Mouse (Mus musculus): Measurements from ENCODE around the gene Cope. TPM values are rescaled to one million over a fixed set of nuclear protein-coding genes. Genes with fewer than 3 reads are reported as not detected.

Cope gene
- polyA plus RNA-seq, 1 experiment from 2014 or later = 308 TPM

DNA sequence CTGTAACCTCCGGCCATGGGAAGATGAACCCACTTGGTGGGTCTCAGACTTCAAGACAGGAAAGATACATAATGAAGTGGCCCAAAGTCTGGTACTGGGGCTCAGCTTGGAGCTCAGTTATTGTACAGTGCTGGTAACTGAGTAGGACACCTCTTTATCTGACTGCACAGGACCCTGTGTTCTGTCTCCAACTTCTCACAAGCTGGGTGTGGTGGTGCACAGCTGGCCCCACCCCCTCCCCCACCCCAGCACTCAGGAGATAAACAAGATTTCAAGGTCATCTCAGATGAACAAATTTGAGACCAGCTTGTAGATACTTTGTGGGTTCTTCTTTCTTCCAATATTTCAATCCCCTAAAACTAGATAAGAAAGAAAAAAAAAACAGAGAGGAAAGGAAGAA, 53.8 kb downstream of the Cope start:
- Histone ChIP-seq H3K9me3 (replicated peaks) (no peaks in the 10 kb centered on the region), H3K4me1 (peaks cover 22% of the 10 kb centered on the region), H3K4me3 (no peak overlapping the region), H3K27me3 (ENCODE audit: low read depth, poor library complexity, severe bottlenecking) (no peaks in the 10 kb centered on the region; the same call in 1 of the 2 replicates), H3K36me3 (peaks cover 1% of the 10 kb centered on the region; the same call in 1 of the 2 replicates), H3K27ac (replicated peaks) (no peak overlapping the region)
- no peak for DNase-seq (ENCODE audit: low spot score)
- 84% methylated on average over 1 of the region's 1 CpGs for WGBS

DNA sequence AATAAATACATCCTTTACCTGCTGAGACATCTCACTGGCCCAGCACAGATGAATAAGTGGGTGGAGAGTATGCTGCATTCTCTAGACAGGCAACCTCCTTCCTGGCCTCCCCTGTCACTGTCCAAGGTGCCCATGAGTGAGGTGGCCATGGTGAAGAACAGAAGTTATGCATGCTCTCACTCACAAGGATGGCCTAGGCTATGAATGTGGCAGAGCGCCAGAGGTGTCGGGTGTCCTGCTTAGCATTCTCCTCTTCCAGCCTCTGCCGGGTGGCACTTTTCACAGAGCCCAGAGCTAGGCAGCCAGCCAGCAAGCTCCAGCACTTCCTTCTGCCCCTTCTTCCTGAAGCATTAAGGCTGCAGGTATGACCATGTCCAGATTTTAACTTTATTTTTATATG, 57.1 kb downstream of the Cope start:
- no peak overlapping the region for H3K27ac ChIP-seq (replicated peaks)
- WGBS = 58% methylated on average over 3 of the region's 3 CpGs
- no peaks in the 10 kb centered on the region for H3K9me3 ChIP-seq (replicated peaks)
- H3K4me1 ChIP-seq = peaks cover 17% of the 10 kb centered on the region
- H3K4me3 ChIP-seq = no peak overlapping the region
- H3K27me3 ChIP-seq (ENCODE audit: low read depth, poor library complexity, severe bottlenecking) = peaks cover 20% of the 10 kb centered on the region
- DNase-seq (ENCODE audit: low spot score) = no peak
- no peaks in the 10 kb centered on the region for H3K36me3 ChIP-seq

DNA sequence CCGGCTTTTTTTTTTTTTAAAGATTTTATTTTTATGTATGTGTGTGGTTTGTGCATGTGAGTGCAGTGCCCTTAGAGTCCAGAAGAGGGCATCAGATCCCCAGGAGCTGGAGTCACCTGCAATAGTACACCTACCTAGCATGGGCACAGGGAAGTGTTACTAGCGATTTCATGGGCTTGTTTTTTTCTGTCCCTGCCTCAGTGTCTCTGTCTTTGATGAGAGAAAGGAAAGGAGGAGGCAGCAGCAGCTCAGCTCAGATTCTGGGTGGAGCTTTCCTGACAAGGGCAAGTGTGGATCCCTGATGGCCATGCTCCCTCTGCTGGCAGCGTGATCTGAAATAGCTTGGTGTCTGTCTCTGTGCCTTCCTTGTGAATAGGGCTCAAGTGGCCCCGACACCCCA, 58.5 kb downstream of the Cope start:
- WGBS = 44% methylated on average over 4 of the region's 4 CpGs
- Histone ChIP-seq H3K36me3 (no peaks in the 10 kb centered on the region), H3K9me3 (replicated peaks) (no peaks in the 10 kb centered on the region), H3K27me3 (ENCODE audit: low read depth, poor library complexity, severe bottlenecking) (peaks cover 20% of the 10 kb centered on the region), H3K27ac (replicated peaks) (no peak overlapping the region), H3K4me1 (peaks cover 18% of the 10 kb centered on the region), H3K4me3 (no peak overlapping the region)
- DNase-seq (ENCODE audit: low spot score) = no peak

DNA sequence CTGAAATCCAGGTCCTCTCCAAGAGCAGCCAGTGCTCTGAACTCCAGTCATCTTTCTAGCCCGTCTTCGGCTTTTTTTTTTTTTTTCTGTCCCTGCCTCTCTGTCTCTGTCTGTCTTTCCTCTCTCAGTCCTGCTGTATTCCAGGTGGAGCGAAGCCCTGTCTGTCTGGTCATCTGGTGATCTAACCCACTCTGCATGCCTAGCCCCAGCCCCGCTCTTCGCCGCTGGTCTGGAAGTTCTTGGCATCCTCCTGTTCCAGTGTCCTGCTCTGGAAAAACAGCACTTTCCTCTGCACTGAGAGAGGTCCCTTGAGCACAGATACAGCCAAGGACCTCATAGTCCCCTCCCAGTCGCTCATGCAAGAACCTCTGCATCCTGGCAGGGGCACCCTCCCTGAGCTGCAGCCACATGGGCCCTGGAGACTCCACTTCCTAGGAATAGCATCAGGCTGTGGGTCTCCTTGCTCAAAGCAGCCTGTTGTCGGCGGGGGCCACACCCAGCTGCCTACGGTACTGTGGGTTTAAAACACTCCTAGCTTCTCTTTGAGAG, 59.2 kb downstream of the Cope start:
- Histone ChIP-seq H3K27me3 (ENCODE audit: low read depth, poor library complexity, severe bottlenecking) (peaks cover 28% of the 10 kb centered on the region), H3K9me3 (replicated peaks) (no peaks in the 10 kb centered on the region), H3K36me3 (no peaks in the 10 kb centered on the region), H3K27ac (replicated peaks) (no peak overlapping the region), H3K4me3 (no peak overlapping the region), H3K4me1 (peaks cover 18% of the 10 kb centered on the region)
- DNase-seq (ENCODE audit: low spot score) = no peak
- whole genome bisulfite sequencing = 75% methylated on average over 10 of the region's 10 CpGs

Other genes with a start within 250 kb of the Cope start
- gene Tm6sf2, start 229.6 kb upstream of the Cope start, polyA plus RNA-seq (2016; fragmentation: Nextera tagmentation; extraction: Ambion mirVana) = 0.69 and 1.1 TPM in 2 replicates
- gene Hapln4, start 219.1 kb upstream of the Cope start, polyA plus RNA-seq (2016; fragmentation: Nextera tagmentation; extraction: Ambion mirVana) = 0.06 and 0.22 TPM in 2 replicates
- gene Ncan, start 181.6 kb upstream of the Cope start, polyA plus RNA-seq (2016; fragmentation: Nextera tagmentation; extraction: Ambion mirVana) = 14.4 and 44.7 TPM in 2 replicates
- 28.4 and 30.7 TPM in 2 replicates for gene Nr2c2ap, start 171.2 kb upstream of the Cope start, polyA plus RNA-seq (2016; fragmentation: Nextera tagmentation; extraction: Ambion mirVana)
- 16.1 and 18.1 TPM in 2 replicates for gene Rfxank, start 163.4 kb upstream of the Cope start, polyA plus RNA-seq (2016; fragmentation: Nextera tagmentation; extraction: Ambion mirVana)
- 38.2 and 41.3 TPM in 2 replicates for gene Borcs8, start 163.0 kb upstream of the Cope start, polyA plus RNA-seq (2016; fragmentation: Nextera tagmentation; extraction: Ambion mirVana)
- 0.46 and 0.86 TPM in 2 replicates for gene Mef2b, start 162.8 kb upstream of the Cope start, polyA plus RNA-seq (2016; fragmentation: Nextera tagmentation; extraction: Ambion mirVana)
- 66.1 and 73.4 TPM in 2 replicates for gene Tmem161a, start 130.2 kb upstream of the Cope start, polyA plus RNA-seq (2016; fragmentation: Nextera tagmentation; extraction: Ambion mirVana)
- gene Slc25a42, start 90.2 kb upstream of the Cope start, polyA plus RNA-seq (2016; fragmentation: Nextera tagmentation; extraction: Ambion mirVana) = 2.2 and 2.7 TPM in 2 replicates
- 57.6 and 62.4 TPM in 2 replicates for gene Sugp2, start 68.3 kb upstream of the Cope start, polyA plus RNA-seq (2016; fragmentation: Nextera tagmentation; extraction: Ambion mirVana)
- gene Armc6, start 68.1 kb upstream of the Cope start, polyA plus RNA-seq (2016; fragmentation: Nextera tagmentation; extraction: Ambion mirVana) = 35.7 and 38.8 TPM in 2 replicates
- gene Homer3, start 19.7 kb upstream of the Cope start, polyA plus RNA-seq (2016; fragmentation: Nextera tagmentation; extraction: Ambion mirVana) = 102 and 111 TPM in 2 replicates
- 56.4 and 57.4 TPM in 2 replicates for gene Ddx49, start within 50 bp of the Cope start, polyA plus RNA-seq (2016; fragmentation: Nextera tagmentation; extraction: Ambion mirVana)
- gene Cers1, start 13.3 kb downstream of the Cope start, polyA plus RNA-seq (2016; fragmentation: Nextera tagmentation; extraction: Ambion mirVana) = 4.6 and 5.3 TPM in 2 replicates
- 3.8 and 5.7 TPM in 2 replicates for gene Gdf1, start 27.3 kb downstream of the Cope start, polyA plus RNA-seq (2016; fragmentation: Nextera tagmentation; extraction: Ambion mirVana)
- gene Upf1, start 50.8 kb downstream of the Cope start, polyA plus RNA-seq (2016; fragmentation: Nextera tagmentation; extraction: Ambion mirVana) = 16.8 and 19.1 TPM in 2 replicates
- 0.37 and 0.39 TPM in 2 replicates for gene Comp, start 71.0 kb downstream of the Cope start, polyA plus RNA-seq (2016; fragmentation: Nextera tagmentation; extraction: Ambion mirVana)
- gene Crtc1, start 137.1 kb downstream of the Cope start, polyA plus RNA-seq (2016; fragmentation: Nextera tagmentation; extraction: Ambion mirVana) = 12.9 and 16.5 TPM in 2 replicates
- gene Klhl26, start 174.4 kb downstream of the Cope start, polyA plus RNA-seq (2016; fragmentation: Nextera tagmentation; extraction: Ambion mirVana) = 16.9 and 20.7 TPM in 2 replicates
- gene Tmem59l, start 184.8 kb downstream of the Cope start, polyA plus RNA-seq (2016; fragmentation: Nextera tagmentation; extraction: Ambion mirVana) = 7.9 and 8.3 TPM in 2 replicates
- gene Crlf1, start 190.6 kb downstream of the Cope start, polyA plus RNA-seq (2016; fragmentation: Nextera tagmentation; extraction: Ambion mirVana) = 0.42 and 2.3 TPM in 2 replicates
- 138 and 140 TPM in 2 replicates for gene Rex1bd, start 204.2 kb downstream of the Cope start, polyA plus RNA-seq (2016; fragmentation: Nextera tagmentation; extraction: Ambion mirVana)
- gene Uba52, start 208.3 kb downstream of the Cope start, polyA plus RNA-seq (2016; fragmentation: Nextera tagmentation; extraction: Ambion mirVana) = 836 and 881 TPM in 2 replicates
- gene Fkbp8, start 225.2 kb downstream of the Cope start, polyA plus RNA-seq (2016; fragmentation: Nextera tagmentation; extraction: Ambion mirVana) = 300 and 314 TPM in 2 replicates
- gene Kxd1, start 225.4 kb downstream of the Cope start, polyA plus RNA-seq (2016; fragmentation: Nextera tagmentation; extraction: Ambion mirVana) = 56.5 and 58.8 TPM in 2 replicates
- 18.0 and 22.7 TPM in 2 replicates for gene Ell, start 236.9 kb downstream of the Cope start, polyA plus RNA-seq (2016; fragmentation: Nextera tagmentation; extraction: Ambion mirVana)